Mouse (Mus musculus) thymus, adult 2 months (tissue): ENCODE measurements around the gene Cdhr3.

Source experiments
- CTCF ChIP-seq: fragments of 200-500 bp; IDR thresholded peaks from 2 replicates; pipeline ENCODE4 v1.5.1; 2012; ENCODE audit warnings: mild to moderate bottlenecking, control low read depth, low read length, moderate library complexity, borderline replicate concordance; ENCODE audit not compliant: control insufficient read depth, poor library complexity, insufficient read depth; ENCODE audit errors: extremely low read depth
- POLR2A ChIP-seq: fragments of 200-500 bp; IDR thresholded peaks from 2 replicates; pipeline ENCODE4 v1.6.1; 2012; ENCODE audit warnings: mild to moderate bottlenecking, low read length, control low read depth, moderate library complexity; ENCODE audit not compliant: control insufficient read depth, poor library complexity, insufficient read depth; ENCODE audit errors: extremely low read depth

- TF ChIP-seq CTCF: no peak
- no peak for TF ChIP-seq POLR2A
Measured at GRCm38 (mm10) chr12:32994081-32994480, 98.6 kb downstream of the Cdhr3 start.
